Mouse (Mus musculus) liver, embryonic 13.5 days (tissue): Measurements from ENCODE around the gene Tep1. TPM values are rescaled to one million over a fixed set of nuclear protein-coding genes. Genes with fewer than 3 reads are reported as not detected.

Experiments
- ATAC-seq: fragments of 200-750 bp; cut with Nextera tagmentation; 2 replicates; pipeline ENCODE4 v1.8.0; 2017; ENCODE audit warnings: low read depth, mild to moderate bottlenecking, moderate number of reproducible peaks, moderate library complexity
- DNase-seq: peaks from one replicate; pipeline ENCODE4 v3.0.0; 2022
- H3K27ac ChIP-seq: fragments of 300-500 bp; sonication (generic); 2 replicates; pipeline ENCODE4 v1.5.1; 2015; ENCODE audit warnings: moderate library complexity, mild to moderate bottlenecking, inconsistent platforms
- H3K27me3 ChIP-seq: fragments of 300-500 bp; sonication (generic); 2 replicates; pipeline ENCODE4 v1.6.1; 2015; ENCODE audit warnings: mild to moderate bottlenecking, inconsistent platforms
- H3K36me3 ChIP-seq: fragments of 300-500 bp; sonication (generic); 2 replicates; pipeline ENCODE4 v1.6.1; 2015; ENCODE audit warnings: mild to moderate bottlenecking, inconsistent platforms
- H3K4me1 ChIP-seq: fragments of 300-500 bp; sonication (generic); replicated peaks from 2 replicates; pipeline ENCODE4 v1.6.1; 2015; ENCODE audit warnings: inconsistent platforms
- H3K4me2 ChIP-seq: fragments of 300-500 bp; sonication (generic); 2 replicates; pipeline ENCODE4 v1.6.1; 2015; ENCODE audit warnings: inconsistent platforms, mild to moderate bottlenecking, moderate library complexity
- H3K4me3 ChIP-seq: fragments of 300-500 bp; sonication (generic); replicated peaks from 2 replicates; pipeline ENCODE4 v1.5.1; 2015; ENCODE audit warnings: mild to moderate bottlenecking, inconsistent platforms
- H3K9ac ChIP-seq: fragments of 300-500 bp; sonication (generic); 2 replicates; pipeline ENCODE4 v1.6.1; 2015; ENCODE audit warnings: mild to moderate bottlenecking, inconsistent platforms
- H3K9me3 ChIP-seq: fragments of 300-500 bp; sonication (generic); replicated peaks from 2 replicates; pipeline ENCODE4 v1.6.1; 2016; ENCODE audit warnings: inconsistent platforms
- WGBS: fragments of 180-500 bp; shearing (Covaris S2); methylation state at CpG from one replicate; pipeline ENCODE4 v1.1.7; 2015; ENCODE audit not compliant: insufficient replicate concordance; 5-methylcytosine and 5-hydroxymethylcytosine counted together
- polyA plus RNA-seq: library from polyadenylated mRNA; unstranded; fragments of >200 nt; fragmentation: Nextera tagmentation; extraction: Ambion mirVana; gene quantifications from 2 replicates; pipeline ENCODE4 v1.2.1, GENCODE M21; 2015

Tep1 gene
- polyA plus RNA-seq, 1 experiment from 2014 or later: 2.5 TPM

- no peak overlapping the region for H3K27ac ChIP-seq
- DNase-seq (no peak), ATAC-seq (no peak)
- no peak overlapping the region for H3K9ac ChIP-seq
- no peak overlapping the region for H3K4me3 ChIP-seq
- peaks cover 8% of the 10 kb centered on the region for H3K4me1 ChIP-seq
- peaks cover 20% of the 10 kb centered on the region for H3K27me3 ChIP-seq
- no peaks in the 10 kb centered on the region for H3K9me3 ChIP-seq
- no peaks in the 10 kb centered on the region for H3K36me3 ChIP-seq
- H3K4me2 ChIP-seq: no peak overlapping the region
These were observed 25.0 kb upstream of the Tep1 start for GRCm38 (mm10) chr14:50895407-50895806.

- WGBS: 64% methylated on average over 22 of the region's 22 CpGs
- Histone ChIP-seq H3K36me3 (no peaks in the 10 kb centered on the region), H3K27ac (no peak overlapping the region), H3K4me2 (no peak overlapping the region), H3K27me3 (peaks cover 20% of the 10 kb centered on the region), H3K9ac (no peak overlapping the region), H3K9me3 (no peaks in the 10 kb centered on the region), H3K4me3 (no peak overlapping the region), H3K4me1 (peaks cover 8% of the 10 kb centered on the region)
- DNase-seq (no peak), ATAC-seq (no peak)
These were observed 22.4 kb upstream of the Tep1 start for GRCm38 (mm10) chr14:50892541-50893459.

- no peak for DNase-seq
- H3K4me3 ChIP-seq: no peak overlapping the region
- no peak for ATAC-seq
- H3K4me1 ChIP-seq: peaks cover 7% of the 10 kb centered on the region
- WGBS: 67% methylated on average over 7 of the region's 7 CpGs
- H3K9ac ChIP-seq: no peak overlapping the region
- no peaks in the 10 kb centered on the region for H3K36me3 ChIP-seq
- H3K27ac ChIP-seq: no peak overlapping the region
- peaks cover 14% of the 10 kb centered on the region for H3K27me3 ChIP-seq
- H3K4me2 ChIP-seq: no peak overlapping the region
- H3K9me3 ChIP-seq: no peaks in the 10 kb centered on the region
These were observed 21.7 kb upstream of the Tep1 start for GRCm38 (mm10) chr14:50892091-50892490.

GRCm38 (mm10) chr14:50891621-50892020 is 21.3 kb upstream of the Tep1 start:
- H3K9ac ChIP-seq: no peak overlapping the region
- H3K27me3 ChIP-seq: peaks cover 9% of the 10 kb centered on the region
- no peak overlapping the region for H3K4me3 ChIP-seq
- 83% methylated on average over 8 of the region's 8 CpGs for WGBS
- no peaks in the 10 kb centered on the region for H3K9me3 ChIP-seq
- no peak for DNase-seq
- H3K36me3 ChIP-seq: no peaks in the 10 kb centered on the region
- H3K4me2 ChIP-seq: no peak overlapping the region
- ATAC-seq: no peak
- H3K27ac ChIP-seq: no peak overlapping the region
- peaks cover 3% of the 10 kb centered on the region for H3K4me1 ChIP-seq

GRCm38 (mm10) chr14:50876236-50876950 is 6.0 kb upstream of the Tep1 start:
- Histone ChIP-seq H3K4me3 (no peak overlapping the region), H3K36me3 (no peaks in the 10 kb centered on the region), H3K9ac (no peak overlapping the region), H3K27ac (no peak overlapping the region), H3K4me1 (peaks cover 6% of the 10 kb centered on the region; the same call in 1 of the 2 replicates), H3K9me3 (no peaks in the 10 kb centered on the region), H3K4me2 (no peak overlapping the region), H3K27me3 (no peaks in the 10 kb centered on the region)
- DNase-seq (no peak), ATAC-seq (no peak)
- WGBS: 69% methylated on average over 6 of the region's 6 CpGs

GRCm38 (mm10) chr14:50875591-50876230 is 5.4 kb upstream of the Tep1 start:
- ATAC-seq (no peak), DNase-seq (no peak)

GRCm38 (mm10) chr14:50875175-50875574 is 4.8 kb upstream of the Tep1 start:
- ATAC-seq (no peak), DNase-seq (no peak)
- Histone ChIP-seq H3K9me3 (no peaks in the 10 kb centered on the region), H3K36me3 (no peaks in the 10 kb centered on the region), H3K27me3 (no peaks in the 10 kb centered on the region), H3K4me3 (no peak overlapping the region), H3K9ac (no peak overlapping the region), H3K4me1 (peaks cover 13% of the 10 kb centered on the region), H3K4me2 (no peak overlapping the region), H3K27ac (no peak overlapping the region)
- WGBS: 67% methylated on average over 3 of the region's 3 CpGs

More at GRCm38 (mm10) chr14:50875591-50876230, 5.4 kb upstream of the Tep1 start:
- no peaks in the 10 kb centered on the region for H3K9me3 ChIP-seq
- H3K27ac ChIP-seq: no peak overlapping the region
- H3K4me2 ChIP-seq: no peak overlapping the region
- H3K4me1 ChIP-seq: peaks cover 8% of the 10 kb centered on the region
- H3K9ac ChIP-seq: no peak overlapping the region
- 58% methylated on average over 6 of the region's 6 CpGs for WGBS
- no peaks in the 10 kb centered on the region for H3K36me3 ChIP-seq
- no peaks in the 10 kb centered on the region for H3K27me3 ChIP-seq
- H3K4me3 ChIP-seq: no peak overlapping the region

GRCm38 (mm10) chr14:50871284-50871683 is 924 bp upstream of the Tep1 start:
- DNase-seq (no peak), ATAC-seq (no peak)
- H3K4me2 ChIP-seq: no peak overlapping the region
- H3K27ac ChIP-seq: no peak overlapping the region
- WGBS: 66% methylated on average over 2 of the region's 2 CpGs
- no peak overlapping the region for H3K9ac ChIP-seq
- no peaks in the 10 kb centered on the region for H3K9me3 ChIP-seq
- H3K4me3 ChIP-seq: no peak overlapping the region
- peaks cover 16% of the 10 kb centered on the region for H3K4me1 ChIP-seq
- no peaks in the 10 kb centered on the region for H3K36me3 ChIP-seq
- no peaks in the 10 kb centered on the region for H3K27me3 ChIP-seq

GRCm38 (mm10) chr14:50870805-50871143 is 414 bp upstream of the Tep1 start:
- Histone ChIP-seq H3K4me3 (peak overlapping the region; percentile 64), H3K4me1 (peaks cover 16% of the 10 kb centered on the region), H3K27ac (no peak overlapping the region), H3K36me3 (no peaks in the 10 kb centered on the region), H3K9ac (no peak overlapping the region), H3K9me3 (no peaks in the 10 kb centered on the region), H3K27me3 (no peaks in the 10 kb centered on the region), H3K4me2 (peak overlapping the region; percentile 75)
- ATAC-seq (no peak), DNase-seq (no peak)
- 42% methylated on average over 5 of the region's 5 CpGs for WGBS

- Histone ChIP-seq H3K27me3 (no peaks in the 10 kb centered on the region), H3K27ac (no peak overlapping the region), H3K4me2 (no peak overlapping the region), H3K9ac (no peak overlapping the region), H3K9me3 (no peaks in the 10 kb centered on the region), H3K4me1 (peaks cover 11% of the 10 kb centered on the region), H3K36me3 (no peaks in the 10 kb centered on the region), H3K4me3 (no peak overlapping the region)
- ATAC-seq (no peak), DNase-seq (no peak)
- 63% methylated on average over 5 of the region's 5 CpGs for WGBS
These were observed 1.7 kb downstream of the Tep1 start for GRCm38 (mm10) chr14:50868656-50869055.

GRCm38 (mm10) chr14:50868211-50868610 is 2.1 kb downstream of the Tep1 start:
- no peaks in the 10 kb centered on the region for H3K36me3 ChIP-seq
- DNase-seq (no peak), ATAC-seq (no peak)
- H3K9me3 ChIP-seq: no peaks in the 10 kb centered on the region
- H3K27ac ChIP-seq: no peak overlapping the region
- no peak overlapping the region for H3K4me2 ChIP-seq
- WGBS: 60% methylated on average over 4 of the region's 4 CpGs
- H3K4me3 ChIP-seq: no peak overlapping the region
- peaks cover 11% of the 10 kb centered on the region for H3K4me1 ChIP-seq
- H3K9ac ChIP-seq: no peak overlapping the region
- no peaks in the 10 kb centered on the region for H3K27me3 ChIP-seq
